Mouse (Mus musculus) fibroblast of lung, adult 2 months (primary cell): ENCODE measurements at regions not wholly inside any gene's neighbourhood (a gene's known extent, or its start where the extent isn't known, plus 50 kb on each side); places are given as distances from the start of the nearest gene placed in this dataset.

Source experiments
- DNase-seq: peaks from one replicate; pipeline ENCODE4 v3.0.0-alpha.2; 2011; ENCODE audit warnings: low read depth

DNA sequence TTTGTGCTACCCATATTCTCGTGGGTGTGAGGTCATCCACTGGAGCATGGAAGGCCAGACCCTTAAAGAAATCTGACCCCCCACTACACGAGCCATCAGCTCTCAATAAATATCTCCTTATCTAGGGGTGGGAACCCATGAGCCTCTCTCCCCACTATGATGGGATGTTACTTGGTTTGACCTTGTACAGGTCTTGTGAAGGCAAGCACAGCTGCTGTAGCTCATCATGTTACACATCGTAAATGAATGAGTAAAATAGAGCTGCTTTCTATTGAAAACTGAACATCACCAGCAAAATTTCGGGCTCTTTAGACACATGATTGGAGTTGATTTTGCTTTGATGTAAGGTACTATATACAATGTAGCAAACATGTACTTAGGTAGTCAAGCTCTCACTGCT, 414.8 kb upstream of the Frg1 start:
- DNase-seq = no peak

- DNase-seq = peak; percentile 82
These were observed 413.5 kb upstream of the Frg1 start for GRCm38 (mm10) chr8:41830407-41830806.

DNA sequence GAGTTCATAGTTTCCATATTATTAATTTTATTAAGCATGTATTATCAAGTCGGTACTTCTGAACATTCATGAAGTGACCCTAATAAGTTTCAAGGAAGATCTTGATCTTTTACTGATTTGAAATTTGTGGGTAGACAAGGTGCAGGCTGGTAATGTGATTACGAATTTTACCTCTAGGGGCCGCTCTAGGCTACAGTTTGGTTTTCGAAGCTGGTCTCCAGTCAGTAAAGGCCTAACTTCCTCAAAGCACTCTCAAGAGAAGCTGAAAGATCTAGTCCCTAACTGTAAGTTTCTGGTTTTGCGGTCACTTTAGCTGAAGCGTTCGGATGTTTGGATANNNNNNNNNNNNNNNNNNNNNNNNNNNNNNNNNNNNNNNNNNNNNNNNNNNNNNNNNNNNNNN, 408.1 kb upstream of the Frg1 start:
- peak; percentile 52 for DNase-seq

- peak; percentile 62 for DNase-seq
These were observed 406.2 kb upstream of the Frg1 start for GRCm38 (mm10) chr8:41823041-41823440.

- DNase-seq = no peak
These were observed 404.8 kb upstream of the Frg1 start for GRCm38 (mm10) chr8:41821676-41822075.

DNA sequence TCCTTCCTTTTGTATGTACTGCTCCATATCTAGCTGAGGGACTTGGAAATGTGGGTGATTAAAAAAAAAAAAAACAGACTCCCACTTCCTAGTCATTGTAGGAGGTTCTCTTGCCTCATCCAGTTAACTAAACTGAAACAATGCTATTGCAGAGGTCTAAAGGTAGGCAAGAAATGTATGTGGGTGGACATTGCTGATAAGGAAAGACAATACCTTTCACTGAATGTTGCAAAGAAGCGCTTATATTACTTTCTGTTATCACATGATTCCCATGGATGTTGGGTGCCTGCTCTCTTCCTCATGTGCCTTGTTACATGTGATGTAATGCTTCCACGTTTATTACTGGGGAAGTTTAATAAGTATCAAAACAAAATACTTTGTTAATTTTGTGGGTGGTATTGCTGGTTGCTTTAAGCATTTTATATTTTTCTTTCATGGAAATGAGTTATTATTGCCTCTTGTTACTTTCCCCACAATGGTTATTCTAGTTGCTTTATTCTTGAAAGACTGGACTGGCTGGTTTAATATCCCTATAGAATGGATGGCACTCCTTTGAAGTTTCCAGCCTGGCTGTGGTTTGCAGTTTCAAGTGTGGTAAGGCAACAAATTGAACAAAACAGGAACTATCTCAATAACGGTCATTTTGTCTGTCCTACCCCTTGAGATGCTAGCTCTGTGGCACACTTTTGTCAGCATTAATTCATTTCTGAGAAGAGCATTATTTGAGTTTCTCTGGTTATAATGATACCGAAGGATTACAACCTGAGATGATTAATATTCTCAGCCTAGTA, 403.9 kb upstream of the Frg1 start:
- no peak for DNase-seq

DNA sequence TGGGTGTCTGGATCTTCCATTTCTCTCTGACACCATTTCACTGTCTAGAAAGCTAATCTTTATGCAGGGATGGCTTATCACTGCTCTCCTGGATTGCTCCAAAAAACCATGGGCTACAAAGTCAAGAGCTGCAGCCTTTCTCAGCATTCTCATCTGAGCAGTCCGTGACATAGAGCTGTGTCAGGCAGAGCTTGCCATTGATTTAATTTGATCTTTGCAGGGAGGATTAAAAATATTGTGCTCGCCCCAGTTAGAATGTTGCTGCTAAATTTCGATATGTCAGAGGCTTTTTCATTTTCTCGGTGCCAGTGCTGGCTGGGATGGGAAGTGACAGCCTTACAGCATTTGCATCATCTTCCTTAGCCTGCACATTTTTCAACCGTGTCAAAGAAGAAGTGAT, 401.7 kb upstream of the Frg1 start:
- DNase-seq = no peak

DNA sequence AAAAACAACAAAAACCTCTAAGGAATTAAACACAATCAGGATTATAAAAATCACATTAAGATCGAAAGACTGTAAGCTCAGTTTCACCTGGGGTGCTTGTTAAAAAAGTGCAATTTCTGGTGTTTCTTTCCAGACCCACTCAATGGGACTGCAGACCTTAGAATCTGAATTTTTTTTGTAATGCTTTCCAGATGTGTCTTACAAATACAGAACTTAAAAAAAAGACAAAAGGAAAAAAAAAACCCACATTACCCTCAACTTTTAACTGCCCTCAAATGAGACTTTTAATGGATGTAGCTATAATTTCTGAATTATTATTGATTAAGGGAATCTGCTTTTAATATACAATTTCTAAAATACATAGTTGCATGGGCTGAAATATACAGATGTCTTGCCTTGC, 401.2 kb upstream of the Frg1 start:
- DNase-seq = no peak

DNA sequence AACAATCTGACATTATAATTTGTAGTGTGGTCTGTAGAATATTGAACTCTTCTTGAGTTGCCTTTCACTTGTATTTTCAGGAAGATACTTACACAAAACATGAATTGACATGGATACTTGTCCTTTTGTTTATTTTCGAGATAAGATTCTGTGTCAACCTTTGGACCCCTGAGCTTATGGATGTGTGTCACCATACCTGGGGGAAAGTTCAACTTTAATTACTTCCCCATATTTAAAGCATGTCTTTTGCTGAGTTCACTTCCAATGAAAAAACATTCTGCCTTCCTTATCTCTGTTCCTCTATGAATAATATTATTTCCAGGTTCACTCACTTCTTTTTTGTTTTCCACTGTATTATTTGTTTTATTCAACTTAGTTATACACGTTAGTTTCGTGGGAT, 398.4 kb upstream of the Frg1 start:
- no peak for DNase-seq

DNA sequence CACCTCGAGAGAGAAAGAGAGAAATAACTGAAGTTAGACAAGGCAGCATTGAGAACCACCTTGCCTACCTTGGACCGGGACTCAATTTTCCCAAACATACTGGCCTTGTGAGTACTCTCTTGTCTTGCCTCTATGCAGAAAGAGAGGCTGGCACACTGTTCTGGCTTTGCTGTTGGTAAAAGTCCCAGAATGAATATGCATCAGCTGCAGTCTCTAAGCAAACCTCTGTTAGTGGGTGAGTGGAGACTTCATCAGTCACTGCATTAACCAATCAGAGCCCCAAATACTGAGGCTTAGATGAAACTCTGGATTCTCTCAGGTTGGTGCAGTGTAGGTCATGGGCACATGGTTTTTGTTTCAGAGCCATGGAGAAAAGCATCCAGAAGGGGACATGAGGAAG, 378.8 kb upstream of the Frg1 start:
- no peak for DNase-seq

- no peak for DNase-seq
These were observed 370.3 kb upstream of the Frg1 start for GRCm38 (mm10) chr8:41786952-41787861.

DNA sequence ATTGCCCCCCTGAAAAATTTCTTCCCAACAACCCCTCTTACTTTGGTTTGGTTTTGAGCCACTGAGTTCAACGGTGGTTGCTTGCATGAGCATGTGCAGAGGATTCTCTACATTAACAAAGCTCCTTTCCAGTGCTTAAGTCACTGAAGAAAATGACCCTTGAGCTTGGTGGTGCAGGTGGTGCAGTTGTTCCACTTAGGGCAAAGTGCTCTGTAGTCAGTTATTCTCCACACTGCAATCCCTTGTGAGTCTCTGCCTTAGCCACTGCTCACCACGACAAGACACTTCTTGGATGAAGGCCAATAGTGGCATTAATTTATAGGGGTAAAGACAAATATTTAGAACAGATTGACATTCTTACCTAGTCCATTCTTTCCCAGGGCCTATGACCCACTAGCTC, 369.1 kb upstream of the Frg1 start:
- no peak for DNase-seq

DNA sequence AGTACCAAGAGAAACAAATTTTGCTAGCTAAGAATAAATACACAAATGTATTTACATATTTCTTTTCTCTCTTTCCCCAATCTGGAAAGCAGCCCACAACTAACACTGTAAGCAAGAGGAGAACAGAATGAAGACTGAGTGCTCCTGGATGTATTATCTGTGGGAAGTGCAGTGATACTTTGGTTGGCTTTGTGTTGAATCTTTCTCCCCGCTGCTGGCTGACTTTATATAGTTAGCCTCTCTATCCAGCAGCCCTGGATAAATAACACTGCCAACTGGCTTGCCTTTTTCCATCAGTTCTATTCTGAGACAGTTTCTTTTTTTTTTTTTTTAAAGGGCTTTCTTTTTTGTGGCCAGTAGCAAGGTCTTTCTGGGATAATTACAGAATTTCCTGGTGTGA, 366.0 kb upstream of the Frg1 start:
- DNase-seq = no peak

GRCm38 (mm10) chr8:41779459-41779858, 362.6 kb upstream of the Frg1 start:
- no peak for DNase-seq

DNA sequence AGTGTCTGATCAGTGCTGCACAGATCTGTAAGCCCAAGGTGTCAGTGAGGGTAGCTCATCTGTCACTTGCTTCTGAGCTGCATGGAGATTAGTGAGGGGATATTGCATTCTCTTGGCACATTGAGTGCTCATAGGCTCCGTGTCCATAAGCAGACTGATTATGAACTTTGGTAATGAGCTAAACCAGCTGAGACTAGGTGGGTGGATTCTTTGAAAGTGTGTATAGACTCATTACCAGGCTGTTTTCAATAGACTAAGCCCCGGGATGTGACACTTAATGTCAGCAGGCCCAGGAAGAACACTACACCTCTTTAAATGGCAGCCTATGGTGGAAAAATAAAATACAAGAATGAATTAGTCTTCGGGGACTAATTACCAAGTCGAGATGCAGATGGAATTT, 354.9 kb upstream of the Frg1 start:
- no peak for DNase-seq

DNA sequence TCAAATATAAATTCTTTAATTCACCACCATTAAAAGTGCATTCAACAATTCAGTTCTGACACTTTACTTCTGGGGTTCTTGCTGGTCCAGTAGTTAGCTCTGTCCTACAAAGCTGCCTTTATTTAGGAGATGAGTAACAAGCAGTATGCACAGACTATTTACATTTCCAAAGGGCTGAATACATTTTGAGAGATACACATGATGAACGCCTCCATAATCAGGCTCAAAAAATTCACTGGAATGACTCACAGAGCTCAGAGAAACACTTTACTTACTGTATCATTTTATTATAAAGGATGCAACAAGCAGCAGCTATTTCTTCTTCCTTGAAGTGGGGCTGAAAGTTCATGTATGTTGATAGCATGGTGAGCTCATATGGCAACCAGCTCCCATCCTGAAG, 336.6 kb upstream of the Frg1 start:
- DNase-seq = no peak

DNA sequence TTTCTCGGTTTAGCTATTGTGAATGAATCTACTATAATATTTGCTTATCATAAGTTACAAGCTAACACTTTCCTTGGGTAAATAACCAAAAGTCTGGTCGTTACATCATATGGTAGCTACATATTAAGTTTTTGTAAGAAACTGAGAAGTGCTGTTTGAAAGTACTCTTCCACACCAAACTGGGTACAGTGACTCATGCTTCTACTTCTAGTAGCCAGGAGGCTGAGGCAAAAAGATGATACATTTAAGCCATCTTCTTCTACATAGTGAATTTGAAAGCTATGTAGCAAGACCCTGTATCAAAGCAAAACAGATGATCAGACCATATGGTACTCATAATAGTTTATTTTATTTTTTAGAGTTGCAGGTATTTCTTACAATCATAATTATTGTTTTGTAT, 335.8 kb upstream of the Frg1 start:
- DNase-seq = no peak

DNA sequence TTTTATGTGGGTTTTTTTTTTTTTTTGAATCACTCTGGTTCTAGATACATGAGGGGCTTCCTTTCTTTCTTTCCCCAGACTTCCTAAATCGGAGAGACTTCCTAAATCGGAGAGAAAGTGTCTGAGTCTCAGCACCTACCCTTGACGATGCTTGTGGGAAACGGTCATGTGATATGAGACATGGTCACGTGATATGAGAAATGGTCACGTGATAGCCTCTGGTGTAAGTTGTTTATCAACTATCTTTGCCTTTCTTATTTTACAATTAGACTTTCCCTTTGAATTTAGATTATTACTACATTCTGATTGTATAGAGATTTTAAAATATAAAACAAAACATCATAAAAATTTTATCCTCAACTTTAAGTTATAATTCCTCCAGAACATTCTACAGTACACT, 330.1 kb upstream of the Frg1 start:
- no peak for DNase-seq

DNA sequence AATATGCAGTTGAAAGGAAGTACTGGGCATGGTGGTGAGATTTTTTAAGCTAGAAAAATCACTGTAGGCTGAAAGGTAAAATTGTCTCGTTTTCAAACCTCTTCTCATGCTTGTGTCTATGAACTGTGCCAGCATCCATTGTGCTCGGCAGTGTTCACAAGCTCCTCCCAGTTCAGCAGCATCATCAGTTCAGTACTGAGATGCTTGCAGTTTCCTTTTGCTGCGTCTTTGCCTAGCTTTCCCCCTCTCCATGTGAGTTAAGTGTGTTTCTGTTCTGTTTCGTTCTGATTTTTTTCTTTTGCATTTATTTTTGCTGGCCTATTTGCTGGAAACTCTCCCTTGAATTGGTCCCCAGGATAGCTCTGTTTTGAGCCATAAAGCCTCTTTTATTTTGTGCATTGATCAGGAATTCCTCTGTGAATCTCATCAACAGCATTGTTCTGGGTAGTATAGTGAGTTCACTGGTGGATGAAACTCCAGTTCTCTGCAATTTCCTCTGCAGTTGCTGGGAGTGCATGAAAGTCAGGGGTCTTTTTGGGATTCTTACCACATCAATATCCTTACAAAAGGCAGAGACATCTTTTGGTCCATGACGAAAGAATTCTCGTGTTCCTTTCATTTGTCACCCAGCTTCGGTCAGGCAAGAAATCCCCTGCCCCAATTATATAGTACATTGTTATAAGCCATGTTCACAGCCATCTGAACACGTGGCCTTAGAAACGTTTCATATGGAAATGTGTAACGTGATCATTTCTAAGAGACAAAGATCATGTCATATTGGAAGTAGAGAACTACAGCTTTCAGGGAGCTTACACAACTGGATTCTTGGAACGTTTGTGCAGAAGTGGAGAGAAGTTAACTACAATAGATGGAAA, 326.2 kb upstream of the Frg1 start:
- no peak for DNase-seq

DNA sequence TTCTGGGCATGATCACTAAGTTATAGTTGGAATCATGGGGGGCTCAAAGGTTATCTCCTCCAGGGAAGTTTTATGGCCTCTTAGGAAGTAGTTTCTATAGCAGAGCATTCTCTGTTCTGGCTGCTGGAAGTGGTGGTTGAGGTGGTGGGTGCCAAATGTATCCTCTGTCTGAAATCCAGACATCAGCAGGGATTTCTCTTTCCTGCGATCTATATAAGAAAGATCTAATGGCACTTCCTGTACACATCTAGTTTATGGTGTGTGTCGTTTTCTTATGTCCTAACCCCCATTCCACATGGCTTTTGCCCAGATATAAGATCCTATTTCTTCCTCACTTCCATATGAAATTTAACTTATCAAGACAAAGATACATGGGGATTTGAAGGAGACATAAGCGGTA, 300.1 kb upstream of the Frg1 start:
- no peak for DNase-seq

DNA sequence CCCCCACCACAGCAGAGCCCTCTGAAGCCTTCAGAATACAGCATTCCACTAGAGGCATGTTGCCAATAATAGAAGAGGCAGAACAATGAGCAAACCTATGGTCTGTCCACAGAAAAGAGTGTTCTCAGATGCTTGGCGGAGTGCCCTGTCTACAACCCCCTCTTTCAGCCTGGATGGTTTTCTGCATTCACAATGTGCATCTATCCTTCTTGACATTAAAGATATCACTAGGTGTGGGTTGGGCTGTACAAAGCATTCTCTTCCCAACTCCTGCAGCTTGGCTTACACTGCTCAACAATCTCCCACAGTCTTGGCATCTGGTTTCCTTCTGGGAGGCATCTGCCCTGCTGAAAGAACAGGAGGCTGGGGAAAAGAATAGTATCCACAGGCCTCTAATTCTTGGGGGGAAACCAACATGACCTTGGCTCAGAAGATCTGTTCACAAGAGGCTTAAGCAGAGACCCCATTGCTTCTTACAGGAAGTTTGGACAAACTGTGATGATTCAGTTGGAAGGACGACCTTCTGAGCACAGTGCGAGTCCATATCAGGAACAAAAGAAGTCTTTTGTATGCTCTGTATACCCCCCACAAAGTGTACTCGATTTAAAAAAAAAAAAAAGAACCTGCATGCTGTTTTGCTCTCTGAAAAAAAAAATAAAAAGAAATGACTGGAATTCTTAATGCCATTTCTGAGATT, 296.9 kb upstream of the Frg1 start:
- DNase-seq = no peak
